Mouse (Mus musculus) erythroblast, embryonic 14.5 days (primary cell): ENCODE results near the gene Prox1. TPM values are rescaled to one million over a fixed set of nuclear protein-coding genes. Genes with fewer than 3 reads are reported as not detected.

ENCODE experiments used
- H3K27me3 ChIP-seq: 2 replicates; pipeline ENCODE4 v1.6.1; 2012; ENCODE audit warnings: inconsistent platforms; ENCODE audit not compliant: control insufficient read depth
- H3K36me3 ChIP-seq: 2 replicates; pipeline ENCODE4 v1.6.1; 2012; ENCODE audit warnings: mild to moderate bottlenecking, inconsistent platforms; ENCODE audit not compliant: control insufficient read depth
- H3K4me1 ChIP-seq: 2 replicates; pipeline ENCODE4 v1.6.1; 2012; ENCODE audit warnings: inconsistent platforms; ENCODE audit not compliant: control insufficient read depth
- H3K4me3 ChIP-seq: replicated peaks from 2 replicates; pipeline ENCODE3; 2012; ENCODE audit warnings: moderate library complexity, mild to moderate bottlenecking, inconsistent platforms
- H3K9me3 ChIP-seq: 2 replicates; pipeline ENCODE4 v1.6.1; 2012; ENCODE audit warnings: low read length, inconsistent platforms, mixed read lengths; ENCODE audit not compliant: control insufficient read depth
- GATA1 ChIP-seq: IDR thresholded peaks from 2 replicates; pipeline ENCODE4 v1.6.1; 2012; ENCODE audit warnings: low read length, inconsistent platforms, mixed read lengths
- TAL1 ChIP-seq: IDR thresholded peaks from 3 replicates; pipeline ENCODE4 v1.6.1; 2012; ENCODE audit warnings: low read length, inconsistent platforms, mixed read lengths
- polyA plus RNA-seq: library from polyadenylated mRNA; stranded (reverse); fragments of >175 nt; gene quantifications from 2 replicates; pipeline ENCODE4 v1.2.3, GENCODE M21; 2012

Prox1 gene
- polyA plus RNA-seq, 1 experiment: 0.03 TPM

DNA sequence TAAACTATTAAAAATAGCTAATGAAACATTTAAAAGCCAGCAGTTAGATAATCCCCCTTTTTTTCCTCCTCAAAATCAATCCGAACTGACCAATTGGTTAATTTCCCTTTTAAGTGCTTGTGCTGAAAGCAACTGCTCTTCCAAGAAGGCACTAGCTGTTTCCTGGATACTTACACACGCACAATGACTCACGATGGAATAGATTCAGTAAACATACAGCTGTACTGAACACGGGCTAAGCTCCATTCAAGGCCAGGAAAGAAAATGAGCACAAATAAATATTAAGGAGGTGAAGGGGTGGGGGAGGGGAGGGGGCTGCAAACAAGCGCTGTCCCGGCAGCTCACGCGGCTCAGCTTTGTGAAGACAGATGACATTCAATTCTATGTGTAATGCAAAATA is 14.8 kb downstream of the Prox1 start:
- H3K9me3 ChIP-seq: no peaks in the 10 kb centered on the region
- no peaks in the 10 kb centered on the region; the same call in 1 of the 2 replicates for H3K36me3 ChIP-seq
- no peak for TF ChIP-seq TAL1
- TF ChIP-seq GATA1: no peak
- no peak overlapping the region for H3K4me3 ChIP-seq
- H3K4me1 ChIP-seq: no peaks in the 10 kb centered on the region
- no peaks in the 10 kb centered on the region for H3K27me3 ChIP-seq

DNA sequence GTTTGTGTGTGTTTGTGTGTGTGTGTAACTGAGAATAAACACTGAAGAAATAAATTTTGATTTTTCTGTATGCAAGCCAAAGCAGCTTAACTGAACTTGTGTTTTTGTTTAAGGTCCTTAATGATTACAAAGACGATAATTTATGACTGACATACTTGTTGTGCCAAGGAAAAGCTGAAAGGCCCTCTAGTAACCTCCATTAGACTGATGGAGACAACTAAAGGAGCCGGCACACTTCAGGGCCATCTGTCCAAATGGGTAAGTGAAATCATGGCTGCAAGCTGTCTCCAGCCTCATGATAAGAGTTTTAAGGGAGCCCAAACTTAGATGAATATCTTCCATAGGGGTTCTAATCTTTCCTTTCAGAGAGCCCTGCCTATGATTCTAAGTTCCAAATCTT is 15.5 kb downstream of the Prox1 start:
- Histone ChIP-seq H3K9me3 (no peaks in the 10 kb centered on the region), H3K4me1 (no peaks in the 10 kb centered on the region), H3K36me3 (no peaks in the 10 kb centered on the region; the same call in 1 of the 2 replicates), H3K4me3 (no peak overlapping the region), H3K27me3 (no peaks in the 10 kb centered on the region)
- TF ChIP-seq GATA1: no peak
- no peak for TF ChIP-seq TAL1

DNA sequence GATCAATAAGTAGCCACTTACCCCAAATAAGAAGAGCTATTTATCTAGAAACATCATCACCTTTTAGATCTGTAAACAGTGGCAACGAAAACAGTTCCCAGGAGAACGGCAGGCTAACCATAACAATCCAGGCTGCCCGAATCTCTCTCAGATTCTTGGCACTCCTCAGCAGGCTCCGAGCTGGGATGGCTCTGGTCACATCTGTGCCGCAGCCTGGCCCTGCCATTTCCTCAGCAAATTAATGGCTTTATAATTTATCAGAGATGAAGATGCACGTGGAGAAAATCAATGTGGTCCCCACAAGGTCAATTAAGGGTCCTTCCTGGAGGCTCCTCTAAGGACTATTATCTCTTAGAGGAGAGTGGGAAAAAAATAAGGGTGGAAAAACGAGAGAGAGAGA is 16.2 kb downstream of the Prox1 start:
- TF ChIP-seq TAL1: no peak
- TF ChIP-seq GATA1: no peak

DNA sequence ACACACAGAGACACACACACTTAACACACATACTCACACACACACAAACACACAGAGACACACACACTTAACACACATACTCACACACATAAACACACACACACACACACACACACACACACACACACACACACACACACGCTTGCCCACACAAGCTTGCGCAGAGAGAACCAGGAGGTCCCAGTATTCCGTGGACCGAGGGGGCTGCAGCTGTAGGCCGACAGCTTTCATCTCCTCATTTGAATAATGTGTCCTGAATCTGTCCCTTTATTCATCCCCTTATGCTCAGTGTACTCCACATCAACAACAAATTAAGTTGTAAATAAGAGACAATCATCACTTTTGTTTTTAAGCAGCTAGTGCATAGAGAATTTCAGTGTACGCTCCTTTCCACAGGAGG is 17.9 kb downstream of the Prox1 start:
- TF ChIP-seq TAL1: no peak
- TF ChIP-seq GATA1: no peak
- Histone ChIP-seq H3K4me1 (no peaks in the 10 kb centered on the region), H3K4me3 (no peak overlapping the region), H3K36me3 (no peaks in the 10 kb centered on the region; the same call in 1 of the 2 replicates), H3K27me3 (no peaks in the 10 kb centered on the region), H3K9me3 (no peaks in the 10 kb centered on the region)

More for the DNA sequence above, 16.2 kb downstream of the Prox1 start:
- H3K4me1 ChIP-seq: no peaks in the 10 kb centered on the region
- no peaks in the 10 kb centered on the region for H3K27me3 ChIP-seq
- no peak overlapping the region for H3K4me3 ChIP-seq
- H3K36me3 ChIP-seq: no peaks in the 10 kb centered on the region; the same call in 1 of the 2 replicates
- no peaks in the 10 kb centered on the region for H3K9me3 ChIP-seq

DNA sequence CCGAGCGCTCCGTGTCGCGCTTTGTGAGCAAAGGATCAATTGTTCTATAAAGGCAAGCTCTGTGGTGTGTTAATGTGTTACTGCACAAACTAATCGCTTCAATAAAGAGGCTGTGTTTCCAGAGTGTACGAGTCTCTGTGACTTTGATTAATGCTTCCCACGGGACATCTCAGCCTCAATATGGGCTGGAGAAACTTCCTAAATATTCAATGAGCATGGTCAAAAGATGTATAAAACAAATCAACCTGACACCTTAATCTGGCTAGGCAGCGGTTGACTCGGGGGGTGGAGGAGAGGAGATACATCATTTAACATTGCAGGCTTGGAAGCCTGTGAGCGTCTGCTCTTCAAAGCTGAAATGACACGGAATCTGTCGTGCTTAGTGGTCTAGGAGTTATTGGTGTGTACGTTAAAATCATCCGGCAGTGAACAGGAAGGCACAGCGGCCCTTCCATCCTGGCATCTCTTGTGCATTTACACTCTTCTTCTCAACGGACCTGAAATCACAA is 21.2 kb downstream of the Prox1 start:
- H3K4me3 ChIP-seq: no peak overlapping the region
- TF ChIP-seq GATA1: no peak
- TF ChIP-seq TAL1: no peak
- no peaks in the 10 kb centered on the region for H3K9me3 ChIP-seq
- no peaks in the 10 kb centered on the region for H3K4me1 ChIP-seq
- no peaks in the 10 kb centered on the region; the same call in 1 of the 2 replicates for H3K36me3 ChIP-seq
- no peaks in the 10 kb centered on the region for H3K27me3 ChIP-seq

DNA sequence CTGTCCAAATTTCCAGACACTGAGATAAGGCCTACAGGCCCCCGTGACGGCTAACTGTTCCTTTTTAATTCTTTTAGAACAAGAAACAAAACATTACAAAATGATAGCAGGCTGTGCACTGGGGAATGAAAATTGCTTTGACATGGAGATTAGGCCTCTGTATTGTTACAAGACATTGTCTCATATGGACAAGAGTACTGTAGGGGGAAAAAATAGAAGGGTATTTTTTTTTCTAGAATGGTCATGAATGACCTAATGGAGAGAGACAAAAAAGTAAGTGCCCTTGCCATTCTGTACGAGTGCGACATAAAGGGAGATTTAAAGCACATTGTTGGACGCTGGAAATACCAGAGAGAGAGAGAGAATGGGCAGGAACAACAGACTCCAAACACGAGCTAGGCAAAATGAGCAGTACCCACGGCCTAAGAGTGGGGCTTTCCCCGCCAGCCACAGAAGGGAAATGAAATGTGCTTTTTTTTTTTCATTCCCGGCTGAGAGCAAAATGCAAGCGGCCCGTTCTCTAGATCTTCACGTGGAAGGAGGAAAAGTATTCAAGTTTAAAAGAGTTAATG is 21.8 kb downstream of the Prox1 start:
- H3K4me3 ChIP-seq: no peak overlapping the region
- H3K36me3 ChIP-seq: no peaks in the 10 kb centered on the region; the same call in 1 of the 2 replicates
- TF ChIP-seq TAL1 (no peak), GATA1 (no peak)
- no peaks in the 10 kb centered on the region for H3K27me3 ChIP-seq
- H3K9me3 ChIP-seq: no peaks in the 10 kb centered on the region
- H3K4me1 ChIP-seq: no peaks in the 10 kb centered on the region

DNA sequence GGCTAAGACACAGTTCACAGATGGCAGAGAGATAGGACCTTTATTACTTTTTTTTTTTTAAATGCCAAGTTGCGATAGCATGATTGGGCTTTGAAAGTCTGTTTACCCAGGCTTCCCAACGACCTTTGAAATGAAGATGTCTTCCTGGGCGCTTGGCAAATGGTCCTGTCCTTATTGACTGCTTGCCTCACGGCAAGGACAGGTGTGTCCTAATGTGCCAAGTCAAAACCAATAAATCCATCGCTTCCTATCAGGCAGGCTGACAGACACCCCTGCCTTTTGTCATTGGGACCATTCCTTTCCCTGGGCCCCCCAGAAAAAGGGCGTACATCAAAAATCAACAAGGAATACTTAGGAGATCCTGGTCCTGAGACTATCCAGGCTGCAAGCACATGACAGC is 22.7 kb downstream of the Prox1 start:
- H3K36me3 ChIP-seq: no peaks in the 10 kb centered on the region; the same call in 1 of the 2 replicates
- no peaks in the 10 kb centered on the region for H3K27me3 ChIP-seq
- no peak overlapping the region for H3K4me3 ChIP-seq
- H3K4me1 ChIP-seq: no peaks in the 10 kb centered on the region
- TF ChIP-seq TAL1: no peak
- no peak for TF ChIP-seq GATA1
- no peaks in the 10 kb centered on the region for H3K9me3 ChIP-seq

DNA sequence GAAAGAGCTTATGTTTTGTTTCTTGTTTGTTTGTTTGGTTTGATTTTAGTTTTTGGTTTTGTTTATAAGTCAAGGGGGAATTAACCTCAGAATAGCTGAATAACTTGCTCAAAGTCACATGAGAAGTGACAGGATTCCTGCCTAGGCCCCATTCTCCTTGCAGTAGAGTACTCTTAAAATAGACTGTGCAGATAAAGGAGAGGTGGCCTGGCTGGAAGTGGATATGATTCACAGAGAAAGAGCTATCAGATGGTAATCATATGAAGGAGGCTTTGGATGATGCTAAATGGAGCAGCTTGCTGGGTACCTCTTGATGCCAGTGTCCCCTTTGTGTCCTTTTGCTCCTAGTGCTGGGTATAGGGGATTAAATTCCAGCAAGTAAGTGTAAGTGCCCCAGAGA is 26.1 kb downstream of the Prox1 start:
- H3K4me1 ChIP-seq: no peaks in the 10 kb centered on the region
- TF ChIP-seq GATA1 (no peak), TAL1 (no peak)
- no peaks in the 10 kb centered on the region for H3K9me3 ChIP-seq
- no peaks in the 10 kb centered on the region; the same call in 1 of the 2 replicates for H3K36me3 ChIP-seq
- no peaks in the 10 kb centered on the region for H3K27me3 ChIP-seq
- H3K4me3 ChIP-seq: no peak overlapping the region

DNA sequence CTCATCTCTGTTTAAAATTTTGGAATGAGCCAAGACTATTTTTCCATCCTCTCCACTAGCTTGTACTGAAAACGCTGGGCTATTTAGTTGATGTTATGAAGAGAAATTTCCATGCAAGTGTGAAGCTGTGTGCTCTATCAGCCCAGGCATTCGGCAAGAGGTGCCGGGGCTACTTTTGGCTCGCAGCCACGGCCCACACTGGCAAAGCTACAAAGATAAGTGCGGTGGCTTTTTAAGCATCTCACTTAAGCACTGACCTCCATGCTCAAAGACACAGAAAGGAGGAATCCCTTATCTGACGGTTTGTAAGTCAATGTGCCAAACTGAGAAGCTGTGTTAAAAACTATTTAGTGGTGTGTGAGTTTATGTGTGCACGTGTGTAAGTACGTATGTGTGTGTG is 26.9 kb downstream of the Prox1 start:
- Histone ChIP-seq H3K36me3 (no peaks in the 10 kb centered on the region; the same call in 1 of the 2 replicates), H3K27me3 (no peaks in the 10 kb centered on the region), H3K9me3 (no peaks in the 10 kb centered on the region), H3K4me1 (no peaks in the 10 kb centered on the region), H3K4me3 (no peak overlapping the region)
- TF ChIP-seq TAL1 (no peak), GATA1 (no peak)
